Mouse (Mus musculus): Measurements from ENCODE around the gene AC153137.1.

DNA sequence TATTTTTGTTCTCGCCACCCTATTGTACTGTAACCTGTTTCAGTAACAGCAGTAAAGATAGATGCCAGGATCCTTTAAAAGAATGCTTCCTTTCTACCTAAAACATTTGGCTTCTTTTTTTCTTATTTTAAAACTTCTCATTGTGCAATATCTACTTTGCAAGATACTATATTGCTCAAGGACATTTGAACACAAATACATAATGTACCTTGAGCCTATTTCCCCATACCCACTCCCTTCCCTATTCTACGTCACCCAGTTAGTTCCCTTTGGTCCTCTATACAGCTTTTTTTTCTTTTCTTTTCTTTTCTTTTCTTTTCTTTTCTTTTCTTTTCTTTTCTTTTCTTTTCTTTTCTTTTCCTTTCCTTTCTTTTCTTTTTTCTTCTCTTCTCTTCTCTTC, 47.6 kb downstream of the AC153137.1 start:
- TF ChIP-seq HCFC1 (IDR thresholded peaks at IDR 0.05; ENCODE audit: borderline replicate concordance, insufficient read depth, low read length), result no peak
- no peak for TF ChIP-seq ZC3H11A (IDR thresholded peaks at IDR 0.05; ENCODE audit: borderline replicate concordance, low read depth, low read length)

Measured in ES-E14 (cell line).